Mouse (Mus musculus): Measurements from ENCODE around the gene Pld5.

Pld5 gene

GRCm38 (mm10) chr1:176274667-176275610 lies at the start of gene Pld5:
TSS of gene Pld5 (minus strand) at chr1:176275312.
- CTCF ChIA-PET, result no interaction called here

DNA sequence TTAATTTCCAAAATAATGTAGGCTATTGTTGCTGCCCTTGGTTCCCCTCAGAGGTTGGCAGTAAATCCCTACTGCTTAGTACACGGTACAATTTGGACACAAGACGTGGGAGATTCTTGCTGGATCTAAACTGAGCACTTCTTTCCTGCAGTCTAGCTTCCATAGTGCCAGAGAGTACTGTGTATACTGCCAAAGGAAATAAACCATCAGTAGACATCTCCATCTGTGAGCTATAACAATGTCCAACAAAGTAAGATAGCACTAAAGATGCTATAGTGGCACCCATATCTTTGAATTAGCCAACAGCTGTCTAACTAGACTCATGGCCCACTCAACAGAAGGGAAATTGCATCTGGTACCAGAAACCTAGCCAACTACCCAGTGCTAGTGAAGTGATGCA lies 40.0 kb upstream of the Pld5 start:
- CTCF ChIA-PET, result no interaction called here

- CTCF ChIA-PET, result no interaction called here
Measured at GRCm38 (mm10) chr1:176310174-176310573, 35.1 kb upstream of the Pld5 start.

- CTCF ChIA-PET, result no interaction called here
Measured at GRCm38 (mm10) chr1:176289396-176289795, 14.3 kb upstream of the Pld5 start.

GRCm38 (mm10) chr1:176275611-176275980 lies 484 bp upstream of the Pld5 start:
- CTCF ChIA-PET, result no interaction called here

DNA sequence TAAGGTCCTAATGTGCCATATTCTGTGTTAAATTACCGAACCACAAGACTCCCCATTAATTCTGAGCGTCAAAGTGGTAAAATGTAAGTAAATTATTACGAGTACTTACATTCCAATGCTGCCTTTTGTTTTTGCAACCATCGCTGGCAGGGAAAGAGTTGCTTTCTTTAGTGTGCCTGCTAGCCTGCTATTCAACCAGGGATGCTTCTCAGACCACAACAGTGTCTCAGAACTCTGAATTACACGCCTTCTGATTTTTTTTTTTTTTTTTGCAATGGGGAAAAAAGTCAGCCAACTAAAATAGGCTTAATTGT lies 26.4 kb downstream of the Pld5 start:
- CTCF ChIA-PET, result no interaction called here

GRCm38 (mm10) chr1:176247885-176248716 lies 27.0 kb downstream of the Pld5 start:
- CTCF ChIA-PET, result no interaction called here

GRCm38 (mm10) chr1:176239199-176239598 lies 35.9 kb downstream of the Pld5 start:
- CTCF ChIA-PET, result no interaction called here

DNA sequence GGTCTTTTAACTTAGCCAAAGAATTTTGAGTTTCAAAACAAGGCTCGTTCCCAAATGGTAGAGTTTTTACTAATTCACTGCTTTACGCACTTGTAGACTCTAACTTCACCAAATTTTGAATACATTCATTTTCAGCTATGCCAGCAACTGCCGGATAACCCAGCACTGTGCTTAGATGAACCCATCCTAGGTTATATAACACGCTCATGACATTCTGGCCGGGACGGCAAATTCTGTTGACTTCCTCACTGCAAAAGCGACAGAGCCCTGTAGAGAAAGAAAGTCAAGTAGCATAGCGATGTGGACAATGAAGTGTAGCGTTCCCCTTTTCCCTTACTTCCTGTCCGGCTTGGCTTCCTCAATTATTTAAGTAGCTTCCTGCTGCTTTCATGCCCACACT lies 51.3 kb downstream of the Pld5 start:
- CTCF ChIA-PET, result no interaction called here

DNA sequence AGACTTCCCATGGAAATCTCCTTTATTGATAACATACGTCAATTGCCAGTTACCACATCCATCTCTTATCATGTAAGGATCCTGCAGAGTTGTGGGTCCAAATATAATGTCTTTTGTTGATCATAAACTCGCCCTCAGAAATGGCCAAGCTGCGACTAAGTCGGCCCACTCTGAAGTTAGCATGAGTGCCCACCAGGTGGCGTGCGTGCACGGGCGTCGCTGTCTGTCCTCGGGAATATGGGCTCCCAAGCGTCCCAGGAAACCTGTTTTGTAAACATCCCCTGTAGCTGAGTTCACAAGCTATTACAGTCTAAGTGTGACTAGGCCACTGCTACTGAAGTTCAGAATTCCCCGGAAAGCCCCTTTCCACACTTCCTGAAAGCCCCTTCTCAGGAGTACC lies 51.9 kb downstream of the Pld5 start:
- CTCF ChIA-PET, result no interaction called here

- CTCF ChIA-PET, result no interaction called here
Measured at GRCm38 (mm10) chr1:176218217-176218616, 56.9 kb downstream of the Pld5 start.

GRCm38 (mm10) chr1:176213645-176214221 lies 61.4 kb downstream of the Pld5 start:
- CTCF ChIA-PET, result no interaction called here

DNA sequence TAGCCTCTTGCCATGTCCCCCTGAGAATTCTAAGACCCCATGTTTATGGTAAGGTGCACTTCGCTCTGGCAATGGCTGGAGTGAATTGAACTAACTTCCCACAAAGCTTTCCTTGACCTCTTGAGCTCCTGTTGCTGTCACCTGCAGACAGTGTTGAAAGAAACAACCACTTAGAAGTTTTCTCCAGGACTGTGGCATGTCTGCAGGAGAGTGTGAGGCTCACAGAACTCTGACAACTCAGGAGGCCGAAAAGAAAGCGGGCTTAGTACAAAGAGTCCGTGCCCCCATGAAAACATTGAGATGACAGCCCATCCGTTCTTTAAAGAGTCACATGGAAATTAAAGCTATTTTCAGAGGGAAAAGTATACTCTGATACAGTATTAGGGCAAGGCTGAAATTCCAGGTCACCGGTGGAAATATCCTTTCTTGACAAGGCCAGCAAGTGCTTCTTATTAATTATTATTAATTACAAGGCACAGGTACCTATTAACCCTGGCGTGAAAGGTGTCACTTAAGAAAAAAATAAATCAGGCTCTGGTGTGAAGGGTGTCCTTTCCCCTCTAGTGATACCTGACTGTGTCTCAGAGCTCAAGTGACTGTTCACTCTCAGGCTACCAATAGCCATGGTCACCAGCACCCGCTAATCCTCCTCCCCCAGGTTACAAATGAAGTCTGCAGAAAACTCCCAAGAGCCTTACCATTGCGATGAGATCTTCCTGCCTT lies 62.0 kb downstream of the Pld5 start:
- CTCF ChIA-PET, result interaction anchor here (0.5 kb wide), 1 partner anchor 51 kb away, joined by 3 read pairs; no protein-coding TSS in a partner anchor

DNA sequence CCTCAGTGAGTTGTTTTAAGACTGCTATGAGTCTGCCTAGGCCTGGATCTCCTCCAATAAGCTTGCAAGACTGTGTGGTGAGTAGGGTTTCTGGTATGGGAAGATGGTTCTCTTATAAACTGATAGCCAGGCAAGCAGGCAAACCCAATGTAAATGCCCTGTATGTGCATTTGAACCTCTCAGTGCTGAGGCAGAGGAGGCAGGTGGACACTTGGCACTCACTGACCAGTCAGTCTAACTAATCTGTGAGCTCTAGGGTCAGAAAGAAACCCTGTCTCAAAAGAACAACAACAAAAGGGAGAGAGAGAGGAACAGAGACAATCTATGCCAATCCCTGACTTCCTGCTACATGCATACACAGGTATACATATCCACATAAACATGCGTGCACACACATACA lies 64.3 kb downstream of the Pld5 start:
- CTCF ChIA-PET, result no interaction called here

- CTCF ChIA-PET, result no interaction called here
Measured at GRCm38 (mm10) chr1:176208014-176208413, 67.1 kb downstream of the Pld5 start.

GRCm38 (mm10) chr1:176202360-176202759 lies 72.8 kb downstream of the Pld5 start:
- CTCF ChIA-PET, result no interaction called here

- CTCF ChIA-PET, result no interaction called here
Measured at GRCm38 (mm10) chr1:176197036-176197766, 77.9 kb downstream of the Pld5 start.

DNA sequence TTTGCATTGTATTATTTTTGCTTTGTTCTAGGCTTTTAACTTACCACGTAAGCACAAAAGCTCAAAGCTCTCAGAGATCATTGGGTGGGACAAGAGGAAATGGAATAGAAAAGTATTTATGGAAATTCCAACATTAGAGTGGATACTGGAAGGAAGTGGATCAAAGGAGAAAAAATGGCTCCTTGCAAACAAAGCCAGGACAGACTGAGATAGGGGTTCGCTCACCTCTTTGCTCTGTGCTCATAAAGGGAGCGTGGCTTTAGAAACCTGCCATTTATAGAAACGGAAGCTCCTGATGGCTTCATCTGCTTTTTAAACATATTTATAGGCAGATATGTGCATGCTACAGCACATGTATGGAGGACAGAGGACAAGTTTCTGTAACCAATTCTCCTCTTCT lies 78.8 kb downstream of the Pld5 start:
- CTCF ChIA-PET, result no interaction called here

- CTCF ChIA-PET, result no interaction called here
Measured at GRCm38 (mm10) chr1:176194727-176195126, 80.4 kb downstream of the Pld5 start.

GRCm38 (mm10) chr1:176183991-176184390 lies 91.1 kb downstream of the Pld5 start:
- CTCF ChIA-PET, result no interaction called here

DNA sequence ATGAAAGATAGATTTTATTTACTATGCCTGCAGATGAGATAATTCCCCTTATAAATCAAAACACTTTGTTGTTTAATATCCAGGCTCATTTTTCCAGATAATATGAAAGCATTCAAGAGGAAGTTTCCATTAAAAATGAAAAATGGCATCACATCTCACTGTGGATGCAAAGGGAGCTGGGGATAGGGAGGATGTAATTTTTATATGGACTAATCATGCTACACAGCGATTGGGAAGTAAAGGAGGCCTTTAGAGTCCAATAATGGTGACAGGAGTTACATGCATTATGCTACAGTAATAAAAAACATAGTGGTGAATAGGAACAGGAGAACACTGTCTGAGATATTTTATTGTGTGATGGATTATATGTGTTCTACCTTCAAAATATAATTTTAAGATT lies 100.1 kb downstream of the Pld5 start:
- CTCF ChIA-PET, result no interaction called here

DNA sequence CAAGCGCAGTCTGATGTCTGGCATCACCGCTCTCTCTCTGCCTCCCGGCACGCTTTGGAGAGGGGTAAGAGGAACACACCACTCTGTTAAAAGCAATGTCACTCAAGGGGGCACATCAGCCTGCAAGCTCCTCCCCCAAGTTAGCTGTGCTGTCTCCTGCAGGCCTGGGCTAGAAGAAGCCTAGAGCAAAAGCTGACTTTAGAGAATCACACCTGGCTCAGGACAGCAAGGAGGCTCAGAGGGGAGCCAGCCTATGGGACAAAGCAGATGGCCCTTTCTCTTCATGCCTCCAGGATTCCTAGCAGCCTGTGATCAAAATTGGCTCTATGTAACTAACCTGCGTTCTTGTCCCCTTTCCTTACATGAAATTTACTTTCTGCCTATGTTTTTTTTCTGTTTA lies 107.3 kb downstream of the Pld5 start:
- CTCF ChIA-PET, result no interaction called here

Measured in spleen, embryonic (tissue).